Mouse (Mus musculus) colon, adult 2 months (tissue): ENCODE data around the gene Ulk2. TPM values are rescaled to one million over a fixed set of nuclear protein-coding genes. Genes with fewer than 3 reads are reported as not detected.

Experiments used
- polyA plus RNA-seq: library from polyadenylated mRNA; depleted of rRNA; stranded (reverse); fragments of >200 nt; gene quantifications from 2 replicates; pipeline ENCODE4 v1.2.3, GENCODE M21; 2012; rRNA removed

Gene Ulk2
- 24.3 and 33.4 TPM in 2 replicates for polyA plus RNA-seq

GRCm38 (mm10) chr11:61854988-61855411, at the start of gene Ulk2:
TSS of gene Ulk2 (minus strand) at chr11:61855073.

GRCm38 (mm10) chr11:61761584-61762407, 93.1 kb downstream of the Ulk2 start, which contains the start of gene Prpsap2:
TSS of gene Prpsap2 (minus strand) at chr11:61762088.

Other genes starting within 250 kb of the Ulk2 start
- gene Grap, start 201.8 kb downstream of the Ulk2 start, polyA plus RNA-seq, result 4.9 and 5.9 TPM in 2 replicates
- 19.0 and 22.9 TPM in 2 replicates for gene Fam83g, start 171.0 kb downstream of the Ulk2 start, polyA plus RNA-seq
- gene Slc5a10, start 134.2 kb downstream of the Ulk2 start, polyA plus RNA-seq, result 0.10 TPM in 1 of 2 replicates, not detected in the other
- gene Prpsap2, start 93.0 kb downstream of the Ulk2 start, polyA plus RNA-seq, result 9.3 and 11.3 TPM in 2 replicates
- gene Akap10, start 75.2 kb upstream of the Ulk2 start, polyA plus RNA-seq, result 6.9 and 8.0 TPM in 2 replicates
- gene Specc1, start 101.7 kb upstream of the Ulk2 start, polyA plus RNA-seq, result 12.3 and 13.2 TPM in 2 replicates